Mouse (Mus musculus) gastrocnemius, postnatal 4 days (tissue): Measurements from ENCODE around the gene Efcab9. TPM values are rescaled to one million over a fixed set of nuclear protein-coding genes. Genes with fewer than 3 reads are reported as not detected.
A peak's percentile ranks its signal among the peaks of the same experiment; 100 is the strongest.
"Not testable (repeated sequence)": the region's sequence is repeated elsewhere in the genome, so short reads cannot be mapped to it uniquely, and the experiment has no call there.

Experiments
- DNase-seq, 2 experiments: peaks; one replicate each; pipeline ENCODE4 v3.0.0; 2021 to 2022; ENCODE audit warnings: low spot score in 2 of 2, mixed read lengths in 2 of 2
- total RNA-seq, 2 experiments: library from RNA; stranded (reverse); gene quantifications; 2 replicates each; pipeline ENCODE4 v1.2.3; 2021

Gene Efcab9
- total RNA-seq, 2 experiments from 2014 or later: 0.60 to 0.76 TPM

- DNase-seq: no peak
Observed at GRCm38 (mm10) chr11:32538846-32539245, 7.0 kb upstream of the Efcab9 start.

- no peak for DNase-seq
Observed at GRCm38 (mm10) chr11:32538435-32538834, 6.6 kb upstream of the Efcab9 start.

- DNase-seq: no peak
Observed at GRCm38 (mm10) chr11:32536954-32537353, 5.1 kb upstream of the Efcab9 start.

- DNase-seq: no peak
Observed at GRCm38 (mm10) chr11:32535646-32536045, 3.8 kb upstream of the Efcab9 start.

GRCm38 (mm10) chr11:32534453-32535075, 2.7 kb upstream of the Efcab9 start:
- DNase-seq: no peak

GRCm38 (mm10) chr11:32533482-32534261, 1.8 kb upstream of the Efcab9 start:
- DNase-seq: no peak

- peak; percentile 83 to 89 for DNase-seq
Observed at GRCm38 (mm10) chr11:32532765-32533481, 1.0 kb upstream of the Efcab9 start, which contains the start of gene Stk10. Gene Stk10 (plus strand): TSS chr11:32533305.

- DNase-seq: no peak
Observed at GRCm38 (mm10) chr11:32530151-32530550, 1.7 kb downstream of the Efcab9 start.

- no peak for DNase-seq
Observed at GRCm38 (mm10) chr11:32527006-32527405, 4.9 kb downstream of the Efcab9 start.

- no peak for DNase-seq
Observed at GRCm38 (mm10) chr11:32524122-32524920, 7.6 kb downstream of the Efcab9 start.

GRCm38 (mm10) chr11:32521246-32521645, 10.6 kb downstream of the Efcab9 start:
- no peak for DNase-seq

- DNase-seq: no peak
Observed at GRCm38 (mm10) chr11:32519354-32519753, 12.5 kb downstream of the Efcab9 start.

GRCm38 (mm10) chr11:32518770-32519169, 13.1 kb downstream of the Efcab9 start:
- DNase-seq: no peak

- DNase-seq: no peak
Observed at GRCm38 (mm10) chr11:32516916-32517712, 14.8 kb downstream of the Efcab9 start.

GRCm38 (mm10) chr11:32516091-32516490, 15.8 kb downstream of the Efcab9 start:
- no peak for DNase-seq

GRCm38 (mm10) chr11:32514853-32515252, 17.0 kb downstream of the Efcab9 start:
- not testable (repeated sequence) for DNase-seq

GRCm38 (mm10) chr11:32510930-32511329, 21.0 kb downstream of the Efcab9 start:
- DNase-seq: no peak

GRCm38 (mm10) chr11:32505091-32505739, 26.7 kb downstream of the Efcab9 start:
- DNase-seq: no peak

GRCm38 (mm10) chr11:32503711-32504110, 28.2 kb downstream of the Efcab9 start:
- no peak for DNase-seq

- no peak for DNase-seq
Observed at GRCm38 (mm10) chr11:32499931-32500330, 31.9 kb downstream of the Efcab9 start.
